Mouse (Mus musculus) kidney, adult 2 months (tissue): Measurements from ENCODE around the gene Cep131. TPM values are rescaled to one million over a fixed set of nuclear protein-coding genes. Genes with fewer than 3 reads are reported as not detected.

ENCODE experiments used
- DNase-seq: peaks from one replicate; pipeline ENCODE4 v3.0.0; 2021
- H3K27ac ChIP-seq: fragments of 200-500 bp; 2 replicates; pipeline ENCODE4 v1.5.1; 2012; ENCODE audit warnings: low read depth, low read length, control low read depth, inconsistent platforms; ENCODE audit not compliant: insufficient read depth
- H3K27me3 ChIP-seq: fragments of 200-500 bp; replicated peaks from 2 replicates; pipeline ENCODE4 v1.6.1; 2012; ENCODE audit warnings: mild to moderate bottlenecking, moderate library complexity, low read length, inconsistent platforms; ENCODE audit not compliant: control insufficient read depth, insufficient read depth
- H3K36me3 ChIP-seq: fragments of 200-500 bp; 2 replicates; pipeline ENCODE4 v1.6.1; 2012; ENCODE audit warnings: mild to moderate bottlenecking, moderate library complexity, low read length, inconsistent platforms; ENCODE audit not compliant: control insufficient read depth, insufficient read depth
- H3K4me1 ChIP-seq: fragments of 200-500 bp; 2 replicates; pipeline ENCODE4 v1.6.1; 2011; ENCODE audit warnings: low read length; ENCODE audit not compliant: control insufficient read depth, insufficient read depth
- H3K4me3 ChIP-seq: fragments of 200-500 bp; 2 replicates; pipeline ENCODE4 v1.5.1; 2011; ENCODE audit warnings: mild to moderate bottlenecking, low read depth, low read length, control low read depth; ENCODE audit not compliant: insufficient read depth
- CTCF ChIP-seq: fragments of 200-500 bp; conservative IDR thresholded peaks from 2 replicates; pipeline ENCODE4 v1.5.1; 2011; ENCODE audit warnings: low read depth, mild to moderate bottlenecking, control low read depth, low read length, moderate library complexity, mixed read lengths; ENCODE audit not compliant: insufficient read depth, insufficient read length
- POLR2A ChIP-seq: fragments of 200-500 bp; IDR thresholded peaks from one replicate; pipeline ENCODE4 v1.6.1; 2011; ENCODE audit warnings: low read depth, low read length, control low read depth
- WGBS: fragments of 180-500 bp; shearing (Covaris S2); methylation state at CpG from one replicate; pipeline ENCODE4 v1.1.7; 2018; 5-methylcytosine and 5-hydroxymethylcytosine counted together
- polyA plus RNA-seq: library from polyadenylated mRNA; depleted of rRNA; stranded (reverse); fragments of >200 nt; gene quantifications from 2 replicates; pipeline ENCODE4 v1.2.3, GENCODE M21; 2012; rRNA removed

The Cep131 gene
- polyA plus RNA-seq, 1 experiment = 5.8 TPM

- WGBS = 77% methylated on average over 8 of the region's 8 CpGs
- Histone ChIP-seq H3K4me3 (no peak overlapping the region), H3K4me1 (no peaks in the 10 kb centered on the region), H3K36me3 (no peaks in the 10 kb centered on the region), H3K27ac (no peak overlapping the region), H3K27me3 (no peaks in the 10 kb centered on the region)
- no peak for TF ChIP-seq CTCF
- TF ChIP-seq POLR2A = no peak
- no peak for DNase-seq
These were observed 64.4 kb downstream of the Cep131 start for GRCm38 (mm10) chr11:120022216-120022615.

- Histone ChIP-seq H3K27me3 (no peaks in the 10 kb centered on the region), H3K27ac (no peak overlapping the region), H3K4me3 (no peak overlapping the region), H3K36me3 (no peaks in the 10 kb centered on the region), H3K4me1 (no peaks in the 10 kb centered on the region)
- DNase-seq = no peak
- 92% methylated on average over 16 of the region's 16 CpGs for WGBS
- no peak for TF ChIP-seq CTCF
- TF ChIP-seq POLR2A = no peak
These were observed 65.3 kb downstream of the Cep131 start for GRCm38 (mm10) chr11:120021367-120021766.

GRCm38 (mm10) chr11:120019542-120020440, 66.8 kb downstream of the Cep131 start:
- Histone ChIP-seq H3K27ac (no peak overlapping the region), H3K4me1 (no peaks in the 10 kb centered on the region), H3K4me3 (no peak overlapping the region), H3K27me3 (no peaks in the 10 kb centered on the region), H3K36me3 (no peaks in the 10 kb centered on the region)
- DNase-seq = no peak
- 76% methylated on average over 23 of the region's 23 CpGs for WGBS
- no peak for TF ChIP-seq POLR2A
- TF ChIP-seq CTCF = no peak

- peaks cover 3% of the 10 kb centered on the region; the same call in 1 of the 2 replicates for H3K4me1 ChIP-seq
- no peak overlapping the region for H3K4me3 ChIP-seq
- TF ChIP-seq CTCF (no peak), POLR2A (no peak)
- H3K27me3 ChIP-seq = no peaks in the 10 kb centered on the region
- H3K27ac ChIP-seq = no peak overlapping the region
- DNase-seq = no peak
- no peaks in the 10 kb centered on the region for H3K36me3 ChIP-seq
- 83% methylated on average over 8 of the region's 8 CpGs for WGBS
These were observed 69.6 kb downstream of the Cep131 start for GRCm38 (mm10) chr11:120017011-120017410.

GRCm38 (mm10) chr11:120014758-120015157, 71.9 kb downstream of the Cep131 start:
- TF ChIP-seq POLR2A (no peak), CTCF (no peak)
- Histone ChIP-seq H3K36me3 (no peaks in the 10 kb centered on the region), H3K27ac (no peak overlapping the region), H3K27me3 (no peaks in the 10 kb centered on the region), H3K4me3 (no peak overlapping the region), H3K4me1 (peaks cover 3% of the 10 kb centered on the region; the same call in 1 of the 2 replicates)
- 98% methylated on average over 4 of the region's 4 CpGs for WGBS
- DNase-seq = no peak

Other genes starting within 250 kb of the Cep131 start
- gene Chmp6, start 173.4 kb downstream of the Cep131 start, polyA plus RNA-seq = 97.2 and 106 TPM in 2 replicates
- 78.1 and 88.4 TPM in 2 replicates for gene Baiap2, start 144.1 kb downstream of the Cep131 start, polyA plus RNA-seq
- 5.1 and 6.8 TPM in 2 replicates for gene Aatk, start 39.7 kb downstream of the Cep131 start, polyA plus RNA-seq
- 28.5 and 35.6 TPM in 2 replicates for gene Tepsin, start 11.9 kb upstream of the Cep131 start, polyA plus RNA-seq
- 77.7 and 79.3 TPM in 2 replicates for gene Ndufaf8, start 12.1 kb upstream of the Cep131 start, polyA plus RNA-seq
- gene Slc38a10, start 64.5 kb upstream of the Cep131 start, polyA plus RNA-seq = 151 and 178 TPM in 2 replicates
- 8.0 and 9.2 TPM in 2 replicates for gene Bahcc1, start 146.1 kb upstream of the Cep131 start, polyA plus RNA-seq